Mouse (Mus musculus) kidney, adult 2 months (tissue): ENCODE measurements around the gene Tmprss3.

ENCODE experiments used
- CTCF ChIP-seq: fragments of 200-500 bp; conservative IDR thresholded peaks from 2 replicates; pipeline ENCODE4 v1.5.1; 2011; ENCODE audit warnings: low read depth, mild to moderate bottlenecking, control low read depth, low read length, moderate library complexity, mixed read lengths; ENCODE audit not compliant: insufficient read depth, insufficient read length
- POLR2A ChIP-seq: fragments of 200-500 bp; IDR thresholded peaks from one replicate; pipeline ENCODE4 v1.6.1; 2011; ENCODE audit warnings: low read depth, low read length, control low read depth

DNA sequence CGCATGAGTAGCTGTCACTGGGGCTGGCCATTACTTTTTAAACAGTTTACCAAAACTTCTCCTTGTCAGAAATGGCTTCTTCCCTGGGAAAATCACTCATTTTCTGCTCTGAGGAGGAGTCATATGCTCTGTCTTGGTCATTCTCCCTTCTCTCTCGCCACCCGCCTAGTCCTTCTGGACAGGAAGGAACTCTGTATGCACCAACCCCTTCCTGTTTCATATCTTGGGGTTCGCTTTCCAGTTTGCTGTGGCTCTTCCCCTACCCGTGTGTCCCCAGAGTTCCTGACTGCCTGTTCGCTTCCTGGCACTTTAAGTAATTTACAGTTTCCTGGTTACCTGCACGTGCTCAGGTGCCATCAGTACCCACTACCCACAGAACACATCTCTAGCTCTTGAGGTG is 28.2 kb upstream of the Tmprss3 start:
- no peak for TF ChIP-seq POLR2A
- no peak for TF ChIP-seq CTCF
